Mouse (Mus musculus): ENCODE data around the gene Slc1a7.

- no peak for TF ChIP-seq POLR2A (IDR thresholded peaks at IDR 0.05; ENCODE audit: insufficient read length, low read depth)
- no peak for TF ChIP-seq TCF12 (IDR thresholded peaks at IDR 0.05; ENCODE audit: insufficient read depth, poor library complexity, severe bottlenecking)
- TF ChIP-seq MYOD1 (IDR thresholded peaks at IDR 0.05; ENCODE audit: control insufficient read depth in 1 of 3, insufficient read length in 2 of 3, low read depth in 2 of 3) = no peak
- no peak for TF ChIP-seq CEBPB (IDR thresholded peaks at IDR 0.05; ENCODE audit: insufficient read depth, poor library complexity, severe bottlenecking)
- no peak for TF ChIP-seq USF1 (IDR thresholded peaks at IDR 0.05; ENCODE audit: low read depth)
Observed at GRCm38 (mm10) chr4:107979530-107979929, 11.4 kb downstream of the Slc1a7 start.

Data from myocyte (in vitro differentiated cells).